Mouse (Mus musculus): ENCODE measurements around the gene Rbm28. TPM values are rescaled to one million over a fixed set of nuclear protein-coding genes. Genes with fewer than 3 reads are reported as not detected.

Rbm28 gene
- 24.2 TPM for polyA plus RNA-seq (2014; fragmentation: Illumina TruSeq; extraction: RNeasy Lipid Tissue Mini Kit (QIAGEN cat#74804); ENCODE audit: low read depth, low replicate concordance)

DNA sequence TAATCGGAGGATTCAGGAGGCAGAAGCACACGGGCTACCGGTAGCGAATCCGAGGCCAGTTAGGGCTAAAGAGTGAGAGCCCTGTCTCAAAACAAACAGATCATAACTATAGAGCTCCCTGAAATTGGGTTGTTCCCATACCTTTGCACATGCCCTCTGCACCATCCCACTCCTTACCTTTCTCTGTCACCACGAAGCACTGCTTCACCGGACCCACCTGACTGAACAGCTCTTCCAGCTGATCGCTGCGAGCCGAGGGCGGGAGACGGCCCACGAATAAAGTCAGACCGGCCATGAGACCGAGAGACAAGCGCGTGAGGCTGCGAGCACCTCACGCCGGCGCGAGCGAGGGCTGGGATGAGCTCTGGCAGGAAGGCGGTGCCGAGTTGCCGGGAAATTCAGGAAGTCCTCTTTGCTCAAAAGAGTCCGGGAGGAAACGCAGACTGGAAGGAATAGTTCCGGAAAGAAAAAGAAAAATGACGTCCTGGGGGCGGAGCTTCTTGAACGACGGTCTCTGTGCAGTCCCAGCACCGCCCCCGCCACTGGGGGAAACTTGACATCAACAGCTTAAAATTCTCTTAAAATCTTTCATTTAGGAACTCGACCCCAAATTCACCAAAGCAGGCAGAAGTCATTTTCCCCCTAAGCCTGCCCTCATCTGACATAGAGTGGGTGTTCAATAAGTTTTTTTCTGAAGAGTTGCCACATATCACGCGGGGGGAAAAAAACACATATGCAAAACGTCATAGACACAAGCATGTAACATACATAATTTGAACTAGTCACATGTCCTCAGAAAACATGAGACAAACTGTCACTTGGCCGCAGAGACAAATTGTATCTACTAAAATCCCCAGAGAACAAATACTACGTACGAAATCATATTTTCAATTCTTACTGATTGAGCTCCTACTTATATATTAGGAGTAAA, at the start of gene Rbm28:
Gene Rbm28 (minus strand): TSS at position 693 of the 931 bp plus-strand sequence.

DNA sequence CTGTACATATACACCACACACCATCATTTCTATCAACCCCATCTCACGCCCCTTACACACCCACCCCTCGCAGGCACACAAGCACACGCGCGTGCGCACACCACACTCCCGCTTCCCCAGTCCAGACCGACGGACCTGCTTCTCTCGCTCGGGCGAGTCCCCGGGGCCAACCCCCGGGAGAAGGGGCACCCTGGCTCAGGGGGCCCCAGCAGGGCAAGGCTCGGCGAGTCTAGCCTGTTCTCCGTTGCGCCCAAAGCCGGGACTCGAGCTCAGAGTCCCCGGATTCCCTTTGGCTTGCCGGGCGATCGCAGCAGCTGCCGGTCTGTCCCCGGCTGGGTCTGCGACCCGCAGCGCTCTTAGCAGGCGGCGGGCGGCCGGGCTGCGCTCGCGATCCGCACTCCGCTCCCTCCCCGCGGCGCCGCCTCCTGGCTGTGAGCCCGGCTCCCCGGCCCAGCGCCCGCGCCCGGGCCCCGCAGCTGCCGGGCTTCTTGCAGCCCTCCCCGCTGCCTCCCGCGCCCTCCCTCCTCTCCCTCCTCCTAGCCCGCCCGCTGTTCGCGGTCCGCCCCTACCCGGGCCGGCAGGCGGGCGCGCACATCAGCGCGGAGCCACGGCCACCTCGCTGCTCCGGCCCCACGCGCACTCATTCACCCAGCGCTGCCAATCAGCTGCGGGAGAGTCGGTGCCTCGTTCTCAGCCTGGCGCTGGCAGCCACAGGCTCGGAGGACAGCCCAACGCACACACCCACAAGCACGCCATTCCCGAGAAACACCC, 14.3 kb upstream of the Rbm28 start, which contains the start of gene Prrt4:
Gene Prrt4 (minus strand): TSS at position 697 of the 771 bp plus-strand sequence.

Other genes with a start within 250 kb of the Rbm28 start
- gene Lep, start 104.8 kb downstream of the Rbm28 start, polyA plus RNA-seq (2014; fragmentation: Illumina TruSeq; extraction: RNeasy Lipid Tissue Mini Kit (QIAGEN cat#74804); ENCODE audit: low read depth, low replicate concordance): not detected
- not detected for gene Prrt4, start 14.6 kb upstream of the Rbm28 start, polyA plus RNA-seq (2014; fragmentation: Illumina TruSeq; extraction: RNeasy Lipid Tissue Mini Kit (QIAGEN cat#74804); ENCODE audit: low read depth, low replicate concordance)
- 0.82 TPM for gene Impdh1, start 51.4 kb upstream of the Rbm28 start, polyA plus RNA-seq (2014; fragmentation: Illumina TruSeq; extraction: RNeasy Lipid Tissue Mini Kit (QIAGEN cat#74804); ENCODE audit: low read depth, low replicate concordance)
- gene Hilpda, start 107.5 kb upstream of the Rbm28 start, polyA plus RNA-seq (2014; fragmentation: Illumina TruSeq; extraction: RNeasy Lipid Tissue Mini Kit (QIAGEN cat#74804); ENCODE audit: low read depth, low replicate concordance): 2.6 TPM
- not detected for gene Fam71f2, start 114.6 kb upstream of the Rbm28 start, polyA plus RNA-seq (2014; fragmentation: Illumina TruSeq; extraction: RNeasy Lipid Tissue Mini Kit (QIAGEN cat#74804); ENCODE audit: low read depth, low replicate concordance)
- gene Fam71f1, start 154.1 kb upstream of the Rbm28 start, polyA plus RNA-seq (2014; fragmentation: Illumina TruSeq; extraction: RNeasy Lipid Tissue Mini Kit (QIAGEN cat#74804); ENCODE audit: low read depth, low replicate concordance): not detected
- gene Calu, start 183.1 kb upstream of the Rbm28 start, polyA plus RNA-seq (2014; fragmentation: Illumina TruSeq; extraction: RNeasy Lipid Tissue Mini Kit (QIAGEN cat#74804); ENCODE audit: low read depth, low replicate concordance): 131 TPM
- not detected for gene Opn1sw, start 223.5 kb upstream of the Rbm28 start, polyA plus RNA-seq (2014; fragmentation: Illumina TruSeq; extraction: RNeasy Lipid Tissue Mini Kit (QIAGEN cat#74804); ENCODE audit: low read depth, low replicate concordance)
- gene Ccdc136, start 231.3 kb upstream of the Rbm28 start, polyA plus RNA-seq (2014; fragmentation: Illumina TruSeq; extraction: RNeasy Lipid Tissue Mini Kit (QIAGEN cat#74804); ENCODE audit: low read depth, low replicate concordance): 0.45 TPM

Data from liver, adult 10 weeks (tissue).